Mouse (Mus musculus): ENCODE data around the gene Neurod2.
A peak's percentile ranks its signal among the peaks of the same experiment; 100 is the strongest.

Neurod2 gene

DNA sequence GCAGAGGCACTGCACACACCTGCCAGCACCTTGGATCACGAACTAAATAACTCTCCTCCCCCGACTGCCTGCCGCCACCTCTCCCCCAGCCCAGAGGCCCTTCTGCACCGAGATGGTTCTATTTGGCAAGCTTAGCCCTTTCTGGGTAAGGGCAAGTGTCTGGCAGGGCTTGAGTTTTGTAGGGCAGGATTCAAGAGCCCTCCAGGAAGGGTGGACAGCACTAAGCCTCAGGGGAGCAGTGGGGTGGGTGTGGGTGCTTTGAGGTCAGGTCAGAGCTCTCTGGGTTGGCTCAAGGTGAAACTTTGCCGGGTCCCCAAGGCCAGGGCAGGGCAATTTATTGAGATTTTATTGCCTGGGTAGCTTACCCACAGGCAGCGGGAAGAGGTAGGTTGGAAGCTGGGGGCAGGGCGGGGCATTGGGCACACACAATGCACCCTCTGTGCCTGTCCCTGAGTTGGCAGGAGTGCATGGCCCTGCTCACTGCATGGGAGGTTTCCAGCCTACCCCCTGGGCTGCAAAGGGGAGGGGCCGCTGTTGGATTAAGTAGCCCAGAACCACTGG lies 24.3 kb upstream of the Neurod2 start:
- peak; percentile 91 for DNase-seq

DNA sequence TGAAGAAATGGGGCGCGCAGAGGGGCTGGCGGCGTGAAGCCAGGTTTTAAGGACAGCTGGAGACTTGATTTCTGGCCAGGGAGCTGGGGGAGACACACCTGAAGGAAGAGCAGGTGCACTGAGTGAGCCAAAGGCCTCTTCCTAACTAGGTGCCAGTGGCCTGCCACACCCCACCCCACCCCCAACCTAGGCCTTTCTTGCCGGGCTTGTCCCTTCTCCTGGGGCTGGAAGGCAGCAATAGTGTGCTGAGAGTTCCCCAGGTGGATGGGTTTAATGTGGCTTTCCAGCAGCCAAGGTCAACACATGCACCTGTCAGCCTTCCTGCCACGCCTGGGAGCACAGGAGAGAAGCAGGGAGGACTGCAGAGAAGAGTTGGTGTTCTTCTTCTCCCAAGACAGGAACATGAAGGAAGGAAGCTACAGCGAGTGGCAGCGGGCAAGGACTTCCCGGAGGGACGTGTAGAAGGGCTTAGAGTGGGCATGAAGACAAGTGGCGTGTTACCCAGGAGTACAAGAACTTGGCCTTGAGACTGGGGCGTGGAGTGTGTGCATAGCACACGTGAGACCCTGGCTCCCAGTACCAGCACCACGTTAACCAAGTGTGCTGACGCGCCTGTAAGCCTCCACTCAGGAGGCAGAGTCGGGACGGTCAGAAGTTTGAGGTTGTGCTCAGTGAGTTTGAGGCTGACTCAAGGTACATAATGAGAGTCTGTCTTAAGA lies 23.0 kb upstream of the Neurod2 start:
- no peak for DNase-seq

DNA sequence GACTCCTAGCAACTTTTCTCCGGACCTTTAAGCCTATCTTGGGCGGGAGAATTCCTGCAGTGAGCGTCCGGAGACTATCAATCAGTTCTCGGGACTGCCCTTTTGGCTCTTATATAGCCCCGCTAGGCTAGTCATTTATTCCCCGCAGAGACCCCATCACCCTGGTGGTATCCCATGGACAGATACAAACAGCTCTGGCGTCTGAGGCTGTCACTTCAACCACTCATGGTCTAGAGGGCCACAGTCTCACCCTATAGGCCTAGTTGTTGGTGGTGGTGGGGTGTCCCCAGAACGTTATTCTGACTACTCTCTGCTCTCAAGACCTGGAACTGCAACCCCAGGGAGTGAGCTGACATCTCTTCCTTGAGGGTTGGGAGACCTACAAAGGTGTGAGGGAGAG lies 19.9 kb upstream of the Neurod2 start:
- DNase-seq, result no peak

DNA sequence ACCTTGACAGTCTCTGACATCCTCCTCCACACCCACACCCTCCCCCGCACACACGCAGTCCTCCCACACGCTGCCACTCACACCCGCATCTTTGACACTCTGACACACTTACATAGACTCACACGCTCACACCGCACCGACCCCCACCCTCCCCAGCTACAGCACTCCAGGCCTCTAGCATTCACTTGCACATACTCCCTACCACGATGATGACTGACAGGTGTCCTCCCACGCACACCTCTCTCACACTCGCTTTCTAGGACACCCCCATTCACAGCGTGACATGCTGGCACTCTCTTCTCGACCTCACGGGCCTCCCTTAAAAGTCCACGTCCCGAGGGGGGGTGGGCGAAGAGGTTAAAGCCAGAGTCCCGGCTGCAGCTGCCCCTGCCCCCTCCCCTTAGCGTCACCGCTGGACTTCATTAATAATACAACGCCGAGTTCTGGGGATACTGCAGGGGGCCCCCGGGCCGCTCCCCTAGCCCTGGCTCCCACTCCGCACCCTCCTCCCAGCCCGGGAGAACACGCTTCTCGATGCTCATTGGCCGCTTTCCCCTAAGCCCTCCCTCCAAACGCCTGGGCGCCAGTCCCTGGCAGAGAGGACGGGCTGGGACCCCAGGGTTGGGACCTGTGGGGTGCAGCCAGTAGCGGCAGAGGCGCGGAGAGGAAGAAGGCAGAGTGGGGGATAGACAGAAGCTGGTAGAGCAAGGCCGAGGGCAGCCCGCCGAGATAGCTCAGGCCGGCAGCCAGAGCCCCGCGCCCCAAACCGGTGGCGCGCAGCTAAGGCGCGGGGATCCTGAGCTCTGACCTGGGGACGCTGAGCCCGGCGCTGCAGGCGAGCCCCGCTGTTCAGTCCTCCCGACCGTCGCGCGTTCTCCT lies 18.9 kb upstream of the Neurod2 start, which contains the start of gene Ppp1r1b:
Gene Ppp1r1b (plus strand): TSS at position 322 of the 879 bp plus-strand sequence.
- DNase-seq, result peak; percentile 97

DNA sequence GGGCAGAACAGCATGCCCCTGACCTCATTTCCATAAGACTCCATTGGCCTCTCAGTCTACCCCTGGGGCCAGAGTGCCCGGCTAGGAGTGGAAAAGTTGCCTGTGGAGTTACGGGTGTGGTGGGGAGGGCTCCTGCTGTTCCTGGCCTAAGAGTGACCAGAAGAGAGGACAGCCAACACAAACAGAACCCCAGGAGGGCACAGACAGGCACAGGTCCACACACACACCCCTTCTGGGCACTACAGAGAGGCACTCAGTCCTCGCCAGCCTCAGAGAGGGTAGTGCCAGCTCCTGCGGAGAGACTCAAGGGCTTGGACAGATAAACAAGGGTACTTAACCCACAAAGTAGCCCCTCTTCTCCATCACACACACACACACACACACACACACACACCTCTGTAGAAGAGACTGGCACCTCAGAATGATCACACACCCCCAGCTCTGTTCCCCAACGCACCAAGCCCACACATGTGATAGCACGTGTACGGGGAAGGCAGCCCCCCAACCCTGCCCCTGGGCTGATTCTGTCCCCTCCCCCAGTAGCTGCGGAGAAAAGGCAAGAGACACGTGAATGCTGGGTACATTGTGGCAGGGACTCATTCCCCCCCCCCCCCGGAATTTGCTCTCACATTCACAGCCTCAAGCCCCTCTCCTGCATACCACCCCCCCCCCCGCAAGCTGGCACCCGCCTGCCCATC lies 18.1 kb upstream of the Neurod2 start:
- no peak for DNase-seq

DNA sequence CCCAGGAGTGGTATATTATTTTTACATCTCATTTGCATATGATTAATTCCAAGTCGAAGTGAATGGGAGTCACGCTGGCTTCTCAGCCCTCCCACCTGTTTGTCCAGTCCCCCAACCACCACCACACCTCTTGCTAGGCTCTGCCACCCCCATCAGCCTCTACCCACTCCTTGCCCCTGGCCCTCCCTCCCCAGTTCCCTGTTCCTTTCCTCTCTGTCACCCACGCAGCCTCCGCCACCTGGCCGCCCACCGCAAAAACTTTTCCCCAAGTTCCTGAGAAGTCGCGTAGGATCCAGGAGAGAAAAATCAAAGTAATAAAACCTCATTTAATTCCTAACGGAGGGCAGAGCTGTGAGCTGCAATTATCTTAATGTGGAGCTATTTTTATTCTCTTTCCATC lies 16.7 kb upstream of the Neurod2 start:
- no peak for DNase-seq

DNA sequence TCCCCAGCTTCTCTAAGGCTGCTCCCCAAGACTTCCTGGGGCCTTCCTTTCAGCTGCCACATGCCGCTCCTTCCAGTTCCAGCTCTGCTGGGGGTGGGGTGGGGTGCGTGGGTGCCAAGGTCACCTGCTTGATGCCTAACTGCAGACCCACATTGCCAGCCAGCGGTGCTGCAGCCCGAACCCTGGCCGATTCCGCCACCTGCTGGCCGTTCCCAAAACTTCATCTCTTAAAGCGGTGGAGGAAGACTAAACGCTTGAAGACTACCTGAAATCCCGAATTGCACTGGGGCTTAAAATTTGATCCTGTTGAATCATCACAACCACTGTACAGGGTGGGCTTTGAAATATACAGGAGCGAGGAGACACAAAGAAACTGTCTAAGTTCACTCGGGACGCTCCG lies 15.8 kb upstream of the Neurod2 start:
- DNase-seq, result peak; percentile 95

DNA sequence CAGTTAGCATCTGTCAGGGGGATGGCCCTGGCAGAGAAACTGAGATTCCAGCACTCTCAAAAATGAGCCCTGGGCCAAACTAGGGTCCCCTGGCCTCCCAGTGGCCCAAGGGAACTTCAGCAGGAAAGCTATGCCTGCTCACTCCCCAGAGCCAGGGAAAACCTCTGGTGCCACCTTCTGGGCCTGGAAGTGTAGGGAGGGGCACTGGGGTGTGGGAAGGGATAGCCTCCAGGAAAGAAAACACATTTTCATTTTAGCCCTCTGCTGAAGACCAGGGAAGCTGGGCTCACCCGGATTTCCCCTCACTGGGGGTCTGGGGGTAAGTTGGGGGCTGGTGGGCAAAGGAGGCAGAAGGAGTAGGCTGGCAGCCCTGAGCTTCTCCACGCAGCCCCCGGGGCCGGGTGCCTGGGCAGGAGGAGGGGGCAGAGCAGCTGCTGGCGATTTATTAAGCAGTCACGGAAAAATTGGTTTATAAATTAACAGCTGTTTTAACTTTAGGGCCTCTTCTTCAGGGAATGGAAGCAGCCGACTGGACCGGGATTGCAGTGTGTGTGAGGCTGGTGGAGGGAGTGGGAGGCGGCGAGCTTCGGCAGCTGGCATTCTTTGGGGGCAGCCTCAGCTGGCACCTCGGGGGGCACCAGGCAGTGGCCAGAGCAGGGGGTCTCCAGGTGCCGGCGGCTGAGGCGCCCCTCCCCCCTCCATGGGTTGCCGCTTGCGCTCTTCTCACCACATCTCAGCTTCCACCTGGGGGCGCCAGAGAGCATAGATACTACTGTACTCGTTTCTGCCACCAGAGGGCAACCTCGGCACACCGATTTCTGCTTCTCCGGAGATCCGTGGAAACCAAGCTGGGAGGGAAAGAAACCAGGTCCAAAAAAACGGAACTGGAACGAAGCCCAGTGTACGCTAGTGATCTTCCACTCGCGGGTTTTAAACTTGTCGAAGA lies 12.8 kb upstream of the Neurod2 start:
- DNase-seq, result peak; percentile 98

DNA sequence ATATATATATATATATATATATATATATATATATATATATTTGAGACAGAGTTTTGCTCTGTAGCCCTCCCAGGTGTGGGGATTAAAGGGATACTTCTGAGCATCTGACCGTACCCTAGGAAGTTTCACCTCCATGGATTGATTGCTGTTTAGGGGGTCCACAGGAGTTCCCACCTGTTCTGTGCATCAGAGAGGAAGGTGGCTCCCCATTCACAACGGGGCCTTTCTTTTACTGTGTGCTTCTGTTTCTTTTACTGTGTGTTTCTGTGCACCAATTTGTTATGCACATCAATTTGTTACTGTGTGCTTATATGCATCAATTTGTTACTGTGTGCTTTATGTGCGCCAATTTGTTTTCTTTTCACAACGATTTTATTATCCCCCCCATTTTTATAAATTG lies 11.7 kb upstream of the Neurod2 start:
- no peak for DNase-seq

DNA sequence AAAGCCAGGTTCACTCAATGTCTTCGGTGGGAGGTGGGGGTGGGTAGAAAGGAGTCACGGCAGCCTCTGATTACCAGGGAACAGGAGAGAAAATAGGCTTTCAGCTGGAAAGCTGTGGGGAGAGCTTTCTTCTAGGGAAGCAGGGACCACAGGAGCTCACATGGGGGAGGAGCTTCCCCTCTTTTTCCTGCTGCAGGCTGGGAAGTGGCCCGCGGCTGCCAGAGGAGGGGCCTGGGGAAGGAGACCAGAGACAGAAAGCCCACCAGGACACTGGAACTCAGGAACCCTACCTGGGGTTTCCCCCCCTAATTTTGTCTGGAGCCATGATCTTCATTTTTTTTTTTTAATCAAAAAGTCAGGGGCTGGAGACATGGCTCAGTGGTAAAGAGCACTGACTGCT lies 11.1 kb upstream of the Neurod2 start:
- no peak for DNase-seq

DNA sequence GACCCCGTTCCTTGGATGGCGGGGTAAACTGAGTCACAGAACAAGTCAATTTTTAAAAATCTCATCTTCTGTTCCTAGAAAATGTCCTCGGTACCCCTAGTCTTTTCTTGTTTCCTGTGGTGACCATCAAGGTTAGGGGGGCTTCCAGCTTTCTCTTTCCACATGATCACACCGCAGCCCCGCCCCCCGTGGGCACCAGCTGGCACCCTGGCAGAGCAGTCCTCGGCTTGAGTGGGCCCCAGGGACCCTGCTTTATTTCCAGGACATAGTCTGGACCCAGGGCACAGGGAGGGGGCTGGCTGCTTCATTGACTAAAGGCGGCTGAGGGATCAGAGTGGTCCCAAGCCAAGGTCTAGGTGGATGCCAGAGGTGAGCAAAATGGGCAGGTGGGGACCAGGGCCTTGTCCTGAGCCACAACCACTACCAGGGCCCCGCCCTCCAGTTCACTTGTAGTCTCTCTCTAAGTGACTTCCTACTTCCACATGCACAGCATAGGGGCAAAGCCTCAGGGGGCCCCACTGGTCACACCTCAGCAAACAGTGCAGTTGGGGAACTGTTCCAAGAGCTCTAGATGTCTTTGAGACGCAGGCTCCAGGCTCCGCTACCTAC lies 10.3 kb upstream of the Neurod2 start:
- no peak for DNase-seq

DNA sequence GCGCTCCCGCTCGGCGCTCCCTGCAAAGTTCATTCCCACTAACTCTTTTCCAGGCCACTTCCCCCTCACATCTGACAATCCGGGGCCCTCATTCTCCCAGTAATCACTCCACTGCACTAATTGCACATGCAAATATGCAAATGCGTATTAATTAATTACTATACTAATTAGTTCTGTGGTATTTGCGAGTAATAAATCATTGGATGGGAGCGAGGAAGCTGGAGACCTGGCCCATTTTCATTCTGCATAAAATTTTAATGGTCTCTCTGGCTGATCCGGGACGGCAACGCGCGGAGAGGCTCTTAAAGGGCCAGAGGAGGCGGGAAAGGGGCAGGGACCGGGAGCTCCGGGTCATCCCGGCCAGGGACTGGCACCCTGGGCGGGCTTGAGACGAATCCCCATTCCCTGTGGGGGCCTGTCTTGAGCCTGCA lies 9.6 kb upstream of the Neurod2 start:
- DNase-seq, result no peak

DNA sequence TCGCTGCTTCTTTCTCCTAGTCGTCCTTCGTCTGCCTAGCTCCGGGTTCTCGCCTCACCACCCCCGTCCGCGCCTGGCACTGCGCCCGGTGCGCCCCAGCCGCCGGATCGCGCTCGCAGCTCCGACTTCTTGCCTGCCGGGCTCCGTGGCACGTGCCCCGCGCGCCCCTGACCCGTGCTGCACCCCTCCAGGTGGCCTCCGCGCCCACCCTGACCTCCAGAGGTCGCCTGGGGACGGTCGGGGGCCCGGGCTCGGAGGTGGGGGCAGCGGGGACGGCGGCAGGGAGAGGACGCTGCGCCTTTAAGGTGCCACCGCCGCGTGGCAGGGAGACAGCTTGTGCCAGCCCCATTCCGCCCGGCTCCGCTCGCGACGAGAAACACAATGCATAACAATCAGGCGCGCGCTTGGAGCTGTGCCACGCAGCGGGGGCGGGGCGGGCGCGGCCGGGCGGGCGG lies 9.1 kb upstream of the Neurod2 start:
- DNase-seq, result no peak

DNA sequence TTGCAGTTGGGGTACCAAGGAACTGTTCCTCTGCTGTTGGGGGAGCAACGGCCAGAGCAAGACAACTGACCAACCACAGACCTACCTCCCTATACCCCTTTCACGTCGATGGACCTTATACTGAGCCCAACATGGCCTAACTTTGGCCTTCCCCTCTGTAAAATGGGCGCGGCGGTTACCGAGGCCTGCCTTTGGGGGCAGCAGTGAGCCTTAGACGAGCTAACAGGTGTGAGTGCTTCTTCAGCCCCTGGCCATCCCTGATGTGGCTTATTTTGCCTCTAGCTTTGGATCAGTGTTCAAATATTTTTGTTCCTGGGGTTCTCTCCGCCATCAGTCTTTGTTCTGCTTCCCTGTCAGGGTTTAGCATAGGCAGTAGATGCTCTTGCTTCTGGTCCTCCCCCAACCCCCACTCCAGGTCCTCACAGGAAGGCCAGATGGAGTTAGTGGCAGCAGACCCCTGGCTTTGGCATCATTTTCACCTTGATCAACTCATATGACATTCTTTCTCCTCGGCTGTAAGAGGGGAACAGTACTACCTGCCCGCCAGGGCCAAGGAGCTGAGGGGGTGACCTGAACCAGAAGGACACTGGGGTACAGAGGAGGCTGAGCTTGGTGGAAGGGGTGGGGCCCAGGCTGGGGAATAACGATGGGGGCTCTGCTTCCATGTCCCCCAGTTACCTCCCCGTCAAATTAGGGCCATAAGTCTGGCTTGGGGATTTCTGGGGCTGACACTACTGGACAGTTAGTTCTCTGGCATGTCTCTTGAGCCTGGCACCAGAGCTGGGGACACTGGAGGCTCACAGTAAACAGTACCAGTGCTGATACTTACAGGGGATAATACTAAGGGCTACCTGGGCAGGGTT lies 7.0 kb upstream of the Neurod2 start:
- DNase-seq, result no peak

DNA sequence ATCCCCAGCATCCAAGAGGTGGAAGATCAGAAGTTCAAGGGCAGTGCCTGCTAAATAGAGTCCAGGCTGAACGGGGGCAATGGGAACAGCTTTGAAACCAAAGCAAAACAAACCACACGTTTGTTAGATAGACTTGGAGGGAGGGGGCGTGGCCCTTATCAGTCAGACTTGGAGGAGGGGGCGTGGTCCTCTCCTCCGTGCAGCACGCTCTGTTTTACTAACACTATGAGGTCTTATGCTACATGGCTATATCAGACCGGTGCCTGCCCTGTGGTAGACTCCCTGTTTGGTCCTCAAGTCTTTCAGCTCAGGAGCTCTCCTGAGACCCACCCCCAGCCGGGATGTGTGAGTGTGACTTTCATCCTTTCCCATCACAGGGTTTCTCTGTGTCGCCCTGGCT lies 5.8 kb upstream of the Neurod2 start:
- no peak for DNase-seq

DNA sequence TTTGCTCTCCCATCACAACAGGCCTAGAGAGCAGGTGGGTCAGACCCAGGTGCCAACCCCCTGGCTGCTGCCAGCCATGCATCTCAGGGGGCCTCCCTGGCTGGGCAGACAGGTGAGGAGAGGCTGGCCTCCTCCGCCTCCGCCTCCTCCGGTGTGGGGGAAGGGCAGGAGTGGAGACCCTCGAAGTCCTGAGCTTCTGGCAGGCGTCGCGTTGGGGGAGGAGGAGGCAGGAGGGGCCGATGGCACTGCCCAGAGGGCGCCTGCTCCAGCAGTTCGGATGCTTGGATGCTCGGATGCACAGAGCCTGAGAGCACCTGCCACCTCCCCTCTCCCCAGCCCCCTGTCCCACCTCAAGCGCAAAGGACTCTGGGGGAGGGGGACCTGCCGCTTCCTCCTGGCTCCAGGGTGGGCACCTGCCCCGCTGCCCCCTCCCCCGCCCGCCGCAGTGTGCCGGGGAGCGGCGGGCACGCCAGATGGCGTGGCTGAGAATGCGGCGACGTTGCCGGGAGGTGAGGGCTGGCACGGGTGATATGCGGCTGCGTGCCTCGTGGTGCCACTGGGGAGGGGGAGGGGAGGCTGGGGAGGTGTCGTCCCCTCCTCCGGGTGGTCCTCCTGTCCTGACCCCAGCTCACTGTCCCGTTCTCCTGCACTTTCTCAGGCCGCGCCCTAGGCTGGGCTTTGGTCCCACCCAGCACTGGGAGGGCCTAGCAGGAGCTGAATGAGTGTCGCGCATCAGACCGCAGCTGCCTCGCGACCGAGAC lies 4.7 kb upstream of the Neurod2 start:
- no peak for DNase-seq

DNA sequence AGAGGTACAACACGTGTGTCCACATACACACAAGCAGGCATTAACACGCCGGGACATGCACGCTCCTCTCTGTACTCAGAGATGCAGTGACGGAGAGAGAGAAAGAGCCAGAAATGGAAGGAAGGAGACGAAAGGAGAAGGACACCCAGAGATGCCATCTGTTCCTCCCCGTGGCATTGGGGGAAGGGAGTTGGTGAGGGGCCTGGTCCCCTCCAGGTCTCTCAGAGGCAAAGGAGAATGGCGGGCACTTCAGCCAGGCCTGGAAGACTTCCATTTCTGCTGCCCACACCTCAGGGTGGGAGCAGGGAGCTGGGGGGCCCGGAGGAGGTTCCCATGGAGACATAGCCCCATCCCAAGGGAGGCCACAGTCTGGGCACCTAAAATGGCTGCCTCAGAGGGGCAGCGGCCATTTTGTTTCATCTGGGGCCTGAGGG lies 3.8 kb upstream of the Neurod2 start:
- DNase-seq, result no peak

DNA sequence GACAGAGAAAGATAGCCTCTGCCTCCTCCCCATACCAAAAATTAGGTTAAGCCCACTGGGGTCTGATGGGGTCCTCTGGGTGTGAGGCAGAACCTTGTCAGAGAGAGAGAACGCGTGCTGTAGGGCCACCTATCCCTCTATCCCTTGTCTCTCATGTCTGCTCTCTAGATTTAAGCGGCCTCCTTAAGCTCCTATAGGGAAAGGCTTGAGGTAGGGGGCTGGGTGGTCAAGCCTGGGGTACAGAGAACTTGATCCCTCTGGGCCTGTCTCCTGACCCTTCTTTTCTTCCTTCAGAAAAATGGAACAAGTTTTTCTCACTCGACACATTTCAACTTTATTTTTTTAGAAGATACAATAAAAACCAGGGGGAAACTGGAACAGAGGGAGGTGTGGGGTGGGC lies 3.4 kb upstream of the Neurod2 start:
- DNase-seq, result no peak

DNA sequence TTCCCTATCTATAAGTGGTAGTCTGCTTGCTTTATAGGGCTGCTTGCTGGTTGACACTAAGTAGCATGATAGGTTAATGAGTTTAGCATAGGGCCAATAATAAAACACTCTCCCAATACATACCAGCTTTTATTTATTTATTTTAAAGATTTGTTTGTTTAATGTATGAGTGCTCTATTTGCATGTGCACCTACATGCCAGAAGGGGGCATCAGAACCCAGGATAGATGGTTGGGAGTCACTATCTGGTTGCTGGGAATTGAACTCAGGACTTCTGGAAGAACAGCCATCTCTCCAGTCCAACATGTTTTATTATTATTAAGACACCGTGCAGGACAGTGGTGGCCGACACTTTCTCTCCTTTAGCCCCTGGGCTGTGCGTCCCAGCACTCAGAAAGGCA lies 2.7 kb upstream of the Neurod2 start:
- DNase-seq, result no peak

DNA sequence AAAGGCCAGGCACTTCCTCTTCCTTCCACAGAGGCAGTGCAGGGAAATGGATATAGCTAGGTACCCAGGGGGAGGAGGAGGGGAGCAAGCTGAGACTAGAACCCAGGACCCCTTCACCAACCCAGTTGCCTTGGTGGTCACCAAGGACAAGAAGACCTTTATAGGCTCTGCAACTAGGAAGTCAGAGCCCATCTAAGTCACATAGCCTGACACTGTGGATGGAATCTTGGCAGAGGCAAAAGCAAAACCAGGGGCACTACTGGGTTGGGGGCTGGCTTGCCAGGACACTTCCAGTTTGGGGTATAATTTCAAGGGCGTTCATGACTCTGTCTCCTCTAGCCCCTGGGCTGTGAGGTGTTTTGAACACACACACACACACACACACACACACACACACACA lies 2.0 kb upstream of the Neurod2 start:
- no peak for DNase-seq

Measured in heart, adult 11 months (tissue).